Mouse (Mus musculus) layer of hippocampus, adult 18-20 months (tissue): ENCODE data around the gene Gm45808. TPM values are rescaled to one million over a fixed set of nuclear protein-coding genes. Genes with fewer than 3 reads are reported as not detected.
"Not testable (repeated sequence)": the region's sequence is repeated elsewhere in the genome, so short reads cannot be mapped to it uniquely, and the experiment has no call there.

Source experiments
- DNase-seq, 2 experiments: peaks; one replicate each; pipeline ENCODE4 v3.0.0; 2022; ENCODE audit warnings: low spot score in 2 of 2
- long read RNA-seq: library from polyadenylated mRNA; stranded (forward); transcript quantifications from one replicate; pipeline ENCODE4 v2.0.0, GENCODE M21; 2021
- total RNA-seq, 2 experiments: library from RNA; stranded (reverse); gene quantifications; 2 replicates each; pipeline ENCODE4 v1.2.3; 2021

The Gm45808 gene
- total RNA-seq = 1 to 10 TPM in 1 of 2 experiments, under 1 TPM in 1; 0.91 to 1.2 TPM
- long read RNA-seq = 0 reads

DNA sequence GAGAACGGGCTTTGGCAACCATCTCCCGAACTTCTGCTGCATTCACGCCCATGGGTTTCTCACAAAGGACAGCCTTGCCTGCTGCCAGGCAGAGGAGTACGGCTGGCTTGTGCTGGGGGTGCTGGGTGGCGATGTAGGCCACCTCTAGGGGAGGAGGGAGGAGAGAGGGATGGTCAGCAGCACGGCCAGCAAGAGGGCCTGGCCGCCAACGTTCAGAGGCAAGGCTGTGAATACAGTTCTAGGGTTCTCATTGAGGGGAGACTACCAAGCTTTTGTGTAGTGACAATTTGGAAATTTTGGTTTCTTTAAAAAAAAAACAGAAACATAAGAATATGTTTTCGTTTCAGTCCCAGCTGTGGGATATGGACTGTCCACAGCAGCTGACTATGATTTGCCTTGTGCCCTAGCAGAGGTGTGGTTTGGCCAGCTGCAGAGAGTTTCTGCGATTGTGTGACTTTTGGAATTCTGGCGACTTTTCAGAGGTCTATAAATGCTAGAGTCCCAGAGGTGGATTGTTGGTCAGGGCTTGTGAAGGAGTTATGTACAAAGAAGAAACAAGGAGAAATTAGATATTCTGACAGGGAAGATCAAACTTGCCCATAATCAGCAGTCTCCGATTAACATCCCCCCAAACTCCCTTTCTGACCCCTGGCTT, at the start of gene Gm45808:
Gene Gm45808 (minus strand): TSS at position 51 of the 655 bp plus-strand sequence.
- DNase-seq = no peak

GRCm38 (mm10) chr7:45535676-45536075, 49.1 kb upstream of the Gm45808 start:
- no peak for DNase-seq

GRCm38 (mm10) chr7:45530643-45531042, 44.0 kb upstream of the Gm45808 start:
- no peak for DNase-seq

GRCm38 (mm10) chr7:45529461-45529860, 42.9 kb upstream of the Gm45808 start:
- no peak for DNase-seq

DNA sequence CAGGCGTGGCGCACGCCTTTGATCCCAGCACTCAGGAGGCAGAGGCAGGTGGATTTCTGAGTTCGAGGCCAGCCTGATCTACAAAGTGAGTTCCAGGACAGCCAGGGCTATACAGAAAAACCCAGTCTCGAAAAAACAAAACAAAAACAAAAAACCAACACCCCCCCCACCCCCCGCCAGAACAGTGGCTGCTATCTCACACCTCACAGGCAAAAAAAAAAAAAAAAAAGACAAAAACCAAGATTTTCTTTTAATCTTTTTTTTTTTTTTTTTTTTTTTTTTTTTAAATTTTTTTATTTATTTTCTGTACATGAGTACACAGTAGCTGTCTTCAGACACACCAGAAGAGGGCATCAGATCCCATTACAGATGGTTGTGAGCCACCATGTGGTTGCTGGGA, 40.6 kb upstream of the Gm45808 start:
- not testable (repeated sequence) for DNase-seq

GRCm38 (mm10) chr7:45526474-45527120, 40.0 kb upstream of the Gm45808 start:
- no peak for DNase-seq

GRCm38 (mm10) chr7:45525809-45526473, 39.3 kb upstream of the Gm45808 start, which contains the start of the genes Ppp1r15a and Plekha4:
Ppp1r15a (minus strand) TSS chr7:45526268.
Plekha4 (plus strand) TSS chr7:45526330.
- DNase-seq = peak; percentile 87 to 97

DNA sequence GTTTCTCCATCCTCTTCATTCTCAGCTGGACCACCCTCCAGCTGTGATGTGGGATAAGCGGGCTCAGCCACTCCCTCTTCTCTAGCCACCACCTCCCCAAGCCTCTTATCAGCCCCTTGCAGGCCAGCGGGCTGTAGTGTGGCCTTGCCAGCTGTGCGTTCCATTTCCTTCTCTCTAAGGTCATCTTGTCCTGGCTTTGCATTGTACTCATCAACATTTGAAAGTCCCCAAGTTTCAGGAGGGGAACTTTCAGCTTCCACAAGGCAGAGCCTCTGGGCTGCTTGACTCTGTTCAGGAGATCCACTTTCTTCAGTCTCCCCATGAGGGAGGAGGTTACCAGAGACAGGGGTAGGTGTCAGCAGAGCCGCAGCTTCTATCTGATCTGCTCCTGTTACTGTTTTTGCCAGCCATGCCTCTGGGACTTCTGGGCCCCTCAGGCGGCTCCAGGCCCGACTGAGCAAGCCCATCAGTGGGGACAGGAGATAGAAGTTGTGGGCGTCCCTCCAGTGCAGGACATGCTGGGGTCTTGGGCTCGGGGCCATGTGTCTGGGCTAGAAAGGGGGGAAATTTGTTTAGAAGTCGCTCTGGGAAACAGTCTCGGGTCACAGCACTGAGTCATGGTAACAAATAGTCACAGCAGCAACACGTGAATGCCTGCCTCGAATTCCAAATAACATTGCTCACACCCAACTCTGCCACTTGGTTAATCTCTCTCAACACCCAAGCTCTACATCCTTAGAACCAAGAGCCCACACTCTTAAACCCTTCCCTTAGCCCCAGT, 38.4 kb upstream of the Gm45808 start:
- no peak for DNase-seq

DNA sequence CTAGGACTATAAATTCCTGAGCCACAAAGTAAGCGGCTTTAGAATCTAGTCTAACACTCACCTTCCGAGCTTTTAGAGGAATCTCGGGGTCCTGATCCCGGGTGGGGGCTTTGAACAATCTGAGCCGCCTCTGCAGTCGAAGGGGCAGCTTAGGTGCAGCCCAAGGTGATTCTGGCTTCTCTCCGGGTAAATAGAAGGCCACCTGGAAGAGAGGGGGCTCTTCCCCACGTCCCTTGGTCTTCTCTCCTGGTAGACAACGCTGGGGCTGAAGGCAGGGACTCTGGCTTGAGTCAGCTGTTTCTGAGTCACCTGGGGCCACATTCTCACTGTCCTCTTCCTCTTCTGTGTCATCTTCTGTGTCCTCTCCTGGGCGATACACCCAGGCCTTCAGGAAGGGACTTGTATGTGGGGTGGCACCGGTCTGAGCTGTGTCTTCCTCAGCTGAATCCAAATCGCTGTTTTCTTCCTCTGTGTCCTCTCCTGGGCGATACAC, 37.1 kb upstream of the Gm45808 start:
- DNase-seq = no peak

DNA sequence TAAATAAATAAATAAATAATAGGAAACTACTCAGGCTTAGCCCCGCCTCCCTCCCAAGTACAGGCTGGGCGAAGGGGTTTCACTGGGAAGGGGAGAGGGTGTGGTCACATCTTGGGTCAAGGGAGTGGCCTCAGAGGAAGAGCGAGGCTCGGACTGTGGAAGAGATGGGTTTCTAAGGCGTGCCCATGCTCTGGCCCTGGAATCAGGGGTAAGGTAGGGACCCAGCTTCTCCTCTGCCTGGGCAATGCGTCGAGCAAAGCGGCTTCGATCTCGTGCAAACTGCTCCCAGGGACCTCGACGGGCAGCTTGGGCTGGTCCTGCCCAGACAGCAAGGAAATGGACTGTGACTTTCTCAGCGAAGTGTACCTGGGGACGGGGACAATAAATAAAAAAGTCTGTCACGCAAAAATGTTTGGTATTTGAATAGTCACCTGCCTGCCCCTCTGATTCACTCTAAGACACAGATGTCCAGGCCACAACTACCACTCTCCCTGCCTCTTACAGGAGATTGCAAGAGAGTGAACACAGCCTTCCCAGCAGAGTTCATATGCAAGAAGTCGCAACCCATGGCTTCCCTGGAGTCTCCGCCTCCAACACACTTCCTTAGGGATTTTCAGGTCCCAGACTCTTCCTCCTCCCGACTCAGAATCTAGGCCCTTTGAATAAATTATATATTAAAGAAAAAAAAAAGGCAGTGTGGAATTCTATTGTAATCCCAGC, 36.5 kb upstream of the Gm45808 start:
- no peak for DNase-seq

- DNase-seq = no peak
Measured at GRCm38 (mm10) chr7:45522194-45522752, 35.7 kb upstream of the Gm45808 start.

DNA sequence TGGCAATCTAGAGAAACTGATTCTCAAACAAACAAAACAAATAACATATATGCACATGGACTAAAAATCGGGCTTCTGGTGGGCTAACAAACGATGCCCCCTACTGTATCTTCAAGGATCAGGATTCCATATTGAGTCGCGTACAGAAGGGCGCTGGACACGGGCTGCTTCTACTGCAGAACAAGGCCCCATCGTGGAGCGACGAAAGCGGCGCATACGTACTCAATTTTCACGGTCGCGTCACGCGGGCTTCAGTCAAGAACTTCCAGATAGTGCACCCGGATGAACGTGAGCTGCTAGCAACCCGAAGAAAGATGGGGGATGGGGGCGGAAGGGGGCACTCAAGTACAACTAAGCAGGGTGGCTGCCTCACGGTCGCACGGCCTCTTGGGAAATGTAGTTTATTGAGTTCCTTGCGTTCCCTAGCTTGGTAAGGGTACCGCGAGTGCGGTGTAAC, 35.1 kb upstream of the Gm45808 start:
- DNase-seq = peak; percentile 85 to 94

- no peak for DNase-seq
Measured at GRCm38 (mm10) chr7:45520605-45521004, 34.0 kb upstream of the Gm45808 start.

DNA sequence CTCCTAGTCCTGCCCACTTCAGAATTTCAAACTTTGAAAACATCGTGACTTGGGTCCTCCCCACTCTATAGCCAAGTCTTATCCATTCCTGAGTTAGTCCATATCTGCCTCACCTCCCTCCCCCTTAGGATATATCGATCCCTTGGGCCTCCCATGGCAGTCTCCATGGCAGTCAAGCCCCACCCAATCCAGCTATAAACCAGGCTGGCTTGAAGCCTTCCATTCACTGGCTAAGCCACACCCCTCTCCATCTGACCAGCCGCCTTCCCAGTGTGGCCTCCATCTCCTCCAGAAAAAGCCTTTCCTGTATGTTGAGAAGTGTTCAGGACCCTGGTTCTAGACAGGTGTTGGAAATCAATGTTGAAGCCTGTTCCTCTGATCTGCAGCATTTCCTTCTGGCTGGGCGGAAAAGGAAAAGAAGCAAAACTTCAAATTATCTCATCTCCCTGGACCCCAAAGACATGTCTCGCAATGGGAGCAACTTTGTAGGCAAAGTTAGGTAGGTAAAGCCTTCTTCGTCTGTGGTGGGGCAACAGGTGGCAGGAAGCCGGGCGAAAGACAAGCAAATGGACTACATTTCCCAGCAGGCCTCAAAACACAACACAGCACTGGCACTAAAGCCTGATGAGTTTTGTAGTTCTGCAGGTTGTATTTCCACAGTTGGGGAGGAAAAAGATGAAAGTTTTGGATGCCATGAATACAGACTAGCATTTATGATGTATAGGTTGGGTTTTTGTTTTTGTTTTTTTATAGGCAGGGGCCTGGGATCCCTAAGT, 32.9 kb upstream of the Gm45808 start:
- no peak for DNase-seq

DNA sequence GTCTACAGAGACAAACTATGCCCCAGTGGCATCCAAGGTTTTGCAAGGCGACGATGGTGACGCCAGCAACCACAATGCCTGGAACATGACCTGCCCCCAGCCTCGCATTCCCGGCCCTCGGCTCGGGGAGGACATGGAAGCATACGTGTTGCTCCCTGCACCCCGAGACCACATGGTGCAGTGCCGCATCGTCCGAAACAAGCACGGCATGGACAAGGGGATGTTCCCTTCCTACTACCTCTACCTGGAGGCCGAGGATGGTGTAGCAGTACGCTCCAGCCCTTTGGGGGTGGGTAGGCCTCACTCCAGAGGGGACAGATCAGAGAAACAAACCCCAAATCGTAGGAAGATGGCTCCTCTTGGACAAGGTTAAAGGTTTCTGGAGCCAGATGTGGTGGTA, 32.0 kb upstream of the Gm45808 start:
- DNase-seq = no peak

DNA sequence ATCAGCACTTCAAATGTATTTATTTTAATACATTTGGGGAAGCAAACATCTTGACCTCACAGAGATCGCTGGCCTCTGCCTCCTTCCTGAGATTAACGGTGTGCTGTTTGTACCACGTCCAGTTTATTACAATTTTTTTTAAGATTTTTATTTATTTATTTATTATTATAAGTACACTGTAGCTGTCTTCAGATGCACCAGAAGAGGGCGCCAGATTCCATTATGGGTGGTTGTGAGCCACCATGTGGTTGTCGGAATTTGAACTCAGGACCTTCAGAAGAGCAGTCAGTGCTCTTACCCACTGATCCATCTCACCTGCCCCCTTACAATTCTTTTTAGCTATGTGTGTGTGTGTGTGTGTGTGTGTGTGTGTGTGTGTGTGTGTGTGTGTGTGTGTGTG, 30.2 kb upstream of the Gm45808 start:
- DNase-seq = not testable (repeated sequence)

DNA sequence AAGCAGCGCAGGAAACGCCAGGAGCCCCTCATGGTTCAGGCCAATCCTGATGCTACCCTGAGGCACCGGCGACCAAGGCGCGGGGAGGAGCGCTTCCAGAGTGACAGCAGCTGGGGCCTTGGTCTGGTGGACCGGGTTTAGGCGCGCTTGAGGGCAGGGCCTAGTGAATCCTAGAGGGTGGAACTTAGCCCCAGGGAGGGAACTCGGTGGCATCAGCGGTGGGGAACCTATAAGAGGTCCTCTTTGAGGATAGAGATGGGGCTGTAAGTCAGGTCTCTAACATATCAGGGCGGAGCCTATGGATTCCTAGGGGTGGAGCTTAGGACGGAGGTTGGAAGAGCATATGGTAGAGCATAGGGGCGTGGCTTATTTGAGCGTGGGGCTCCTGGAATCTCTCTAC, 28.8 kb upstream of the Gm45808 start:
- DNase-seq = no peak

- no peak for DNase-seq
Measured at GRCm38 (mm10) chr7:45514411-45514810, 27.8 kb upstream of the Gm45808 start.
